Mouse (Mus musculus) lung, postnatal 0 days (tissue): Measurements from ENCODE around the gene Psd4. TPM values are rescaled to one million over a fixed set of nuclear protein-coding genes. Genes with fewer than 3 reads are reported as not detected.

Source experiments
- ATAC-seq: fragments of 200-750 bp; cut with Nextera tagmentation; 2 replicates; pipeline ENCODE4 v1.8.0; 2017; ENCODE audit warnings: moderate library complexity
- DNase-seq: peaks from one replicate; pipeline ENCODE4 v3.0.0-alpha.2; 2016; ENCODE audit warnings: low spot score
- H3K27ac ChIP-seq: fragments of 300-500 bp; sonication (generic); 2 replicates; pipeline ENCODE4 v1.5.1; 2014; ENCODE audit warnings: antibody characterized with exemption, mild to moderate bottlenecking, low read length, mixed read lengths
- H3K27me3 ChIP-seq: fragments of 300-500 bp; sonication (generic); replicated peaks from 2 replicates; pipeline ENCODE4 v1.6.1; 2014; ENCODE audit warnings: low read length, mixed read lengths; ENCODE audit not compliant: insufficient read depth
- H3K36me3 ChIP-seq: fragments of 300-500 bp; sonication (generic); 2 replicates; pipeline ENCODE4 v1.6.1; 2014; ENCODE audit warnings: low read length, mixed read lengths; ENCODE audit not compliant: insufficient read depth
- H3K4me1 ChIP-seq: fragments of 300-500 bp; sonication (generic); 2 replicates; pipeline ENCODE4 v1.6.1; 2014; ENCODE audit warnings: antibody characterized with exemption, low read depth, low read length, mixed read lengths; ENCODE audit not compliant: insufficient read depth
- H3K4me2 ChIP-seq: fragments of 300-500 bp; sonication (generic); replicated peaks from 2 replicates; pipeline ENCODE4 v1.6.1; 2014; ENCODE audit warnings: low read depth, mild to moderate bottlenecking, low read length, moderate library complexity, mixed read lengths
- H3K4me3 ChIP-seq: fragments of 300-500 bp; sonication (generic); 2 replicates; pipeline ENCODE4 v1.5.1; 2014; ENCODE audit warnings: low read depth, low read length
- H3K9ac ChIP-seq: fragments of 300-500 bp; sonication (generic); replicated peaks from 2 replicates; pipeline ENCODE4 v1.6.1; 2014; ENCODE audit warnings: low read depth, mild to moderate bottlenecking
- H3K9me3 ChIP-seq: fragments of 300-500 bp; sonication (generic); 2 replicates; pipeline ENCODE4 v1.6.1; 2016; ENCODE audit warnings: low read length, mixed read lengths
- CTCF ChIP-seq: IDR thresholded peaks from 2 replicates; pipeline ENCODE4 v1.5.1; 2016; ENCODE audit warnings: antibody characterized with exemption, mild to moderate bottlenecking
- EP300 ChIP-seq: IDR thresholded peaks from 2 replicates; pipeline ENCODE4 v1.6.1; 2016; ENCODE audit warnings: antibody characterized with exemption, mild to moderate bottlenecking, control low read depth
- WGBS: fragments of 180-500 bp; shearing (Covaris S2); extraction: QIAGEN DNeasy Blood & Tissue Kit; methylation state at CpG from one replicate; pipeline ENCODE4 v1.1.7; 2014; 5-methylcytosine and 5-hydroxymethylcytosine counted together
- polyA plus RNA-seq: library from polyadenylated mRNA; unstranded; fragments of >200 nt; fragmentation: Nextera tagmentation; extraction: Ambion mirVana; gene quantifications from 2 replicates; pipeline ENCODE4 v1.2.1, GENCODE M21; 2015

Gene Psd4
- polyA plus RNA-seq, 1 experiment from 2014 or later: 3.0 TPM

DNA sequence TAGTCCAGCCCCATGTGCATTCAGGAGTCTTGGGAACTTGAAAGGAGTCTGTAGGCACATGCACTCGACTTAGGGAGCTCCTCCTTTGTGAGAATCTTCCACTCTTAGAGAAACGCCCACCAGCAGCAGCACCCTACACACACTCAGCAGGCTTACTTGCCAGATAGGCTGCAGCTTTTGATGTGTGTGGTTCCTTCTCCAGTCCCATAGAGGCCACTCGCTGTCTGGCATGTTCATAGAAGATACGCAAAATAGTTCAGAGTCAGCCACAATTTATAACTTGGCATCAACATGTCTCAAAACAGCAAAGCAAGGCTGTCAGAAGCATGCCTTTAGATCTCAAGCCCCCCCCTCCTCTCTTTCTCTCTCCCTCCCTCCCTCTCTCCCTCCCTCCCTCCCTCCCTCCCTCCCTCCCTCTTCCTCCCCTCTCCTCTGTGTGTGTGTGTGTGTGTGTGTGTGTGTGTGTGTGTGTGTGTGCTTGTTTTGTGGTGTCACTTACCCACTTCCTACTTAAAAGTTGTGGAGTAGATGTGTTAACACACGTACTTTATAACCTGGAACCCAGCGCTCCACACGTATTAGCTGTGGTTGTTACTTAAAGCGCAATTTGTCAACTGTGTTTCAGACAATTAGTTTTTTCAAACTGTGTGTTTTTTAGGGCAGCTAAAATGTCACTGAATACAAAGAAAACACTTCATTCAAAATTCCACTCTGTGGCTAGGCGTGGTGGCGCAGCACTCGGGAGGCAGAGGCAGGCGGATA is 985 bp upstream of the Psd4 start:
- DNase-seq (no peak), ATAC-seq (no peak)
- 61% methylated on average over 12 of the region's 12 CpGs for WGBS
- no peaks in the 10 kb centered on the region for H3K27me3 ChIP-seq
- H3K9ac ChIP-seq: no peak overlapping the region
- no peak overlapping the region for H3K4me3 ChIP-seq
- H3K9me3 ChIP-seq: no peaks in the 10 kb centered on the region
- no peak overlapping the region for H3K27ac ChIP-seq
- H3K36me3 ChIP-seq: no peaks in the 10 kb centered on the region
- H3K4me2 ChIP-seq: no peak overlapping the region
- peaks cover 7% of the 10 kb centered on the region; the same call in 1 of the 2 replicates for H3K4me1 ChIP-seq
- TF ChIP-seq EP300 (no peak), CTCF (no peak)

DNA sequence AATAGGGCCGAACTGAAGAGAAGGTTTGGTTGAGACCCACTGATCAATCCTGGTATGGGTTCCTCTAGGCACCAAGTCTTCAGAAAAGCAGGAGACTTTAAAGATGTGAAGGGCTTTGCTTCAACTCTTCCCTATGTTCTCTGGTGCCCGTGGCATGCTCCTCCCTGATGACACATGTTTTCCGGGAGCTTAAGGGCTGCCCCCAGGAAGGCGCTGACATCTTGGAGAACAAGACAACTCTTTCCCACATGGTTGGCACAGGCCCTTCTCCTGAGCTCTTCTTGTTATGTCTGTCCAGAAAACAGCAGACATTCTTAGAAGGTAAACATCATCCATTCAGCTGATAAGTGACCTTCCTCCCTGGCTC is 498 bp downstream of the Psd4 start:
- Histone ChIP-seq H3K9ac (no peak overlapping the region), H3K4me3 (peak overlapping the region; percentile 28; the same call in 1 of the 2 replicates), H3K9me3 (no peaks in the 10 kb centered on the region), H3K4me2 (peak overlapping the region; percentile 64), H3K36me3 (no peaks in the 10 kb centered on the region), H3K27me3 (no peaks in the 10 kb centered on the region), H3K27ac (no peak overlapping the region), H3K4me1 (peaks cover 7% of the 10 kb centered on the region; the same call in 1 of the 2 replicates)
- 49% methylated on average over 4 of the region's 4 CpGs for WGBS
- TF ChIP-seq EP300: no peak
- TF ChIP-seq CTCF: no peak
- DNase-seq (no peak), ATAC-seq (peak; percentile 43; the same call in 1 of the 2 replicates)

- TF ChIP-seq CTCF (no peak), EP300 (peak; percentile 39; the same call in 1 of the 2 replicates)
- ATAC-seq (peak; percentile 96), DNase-seq (peak; percentile 66)
- Histone ChIP-seq H3K27ac (no peak overlapping the region), H3K27me3 (no peaks in the 10 kb centered on the region), H3K36me3 (no peaks in the 10 kb centered on the region), H3K9ac (no peak overlapping the region), H3K4me1 (no peaks in the 10 kb centered on the region), H3K9me3 (no peaks in the 10 kb centered on the region), H3K4me2 (no peak overlapping the region), H3K4me3 (no peak overlapping the region)
- 45% methylated on average over 5 of the region's 5 CpGs for WGBS
Measured at GRCm38 (mm10) chr2:24378747-24379450, 11.5 kb downstream of the Psd4 start.

- Histone ChIP-seq H3K9me3 (no peaks in the 10 kb centered on the region), H3K4me2 (no peak overlapping the region), H3K36me3 (no peaks in the 10 kb centered on the region), H3K27me3 (no peaks in the 10 kb centered on the region), H3K9ac (no peak overlapping the region), H3K4me3 (no peak overlapping the region), H3K27ac (no peak overlapping the region), H3K4me1 (no peaks in the 10 kb centered on the region)
- ATAC-seq: no peak
- no peak for DNase-seq
- TF ChIP-seq CTCF (no peak), EP300 (no peak)
- 56% methylated on average over 9 of the region's 9 CpGs for WGBS
Measured at GRCm38 (mm10) chr2:24382456-24383230, 15.3 kb downstream of the Psd4 start.

- no peaks in the 10 kb centered on the region for H3K9me3 ChIP-seq
- H3K4me1 ChIP-seq: no peaks in the 10 kb centered on the region
- DNase-seq (no peak), ATAC-seq (no peak)
- H3K4me3 ChIP-seq: no peak overlapping the region
- H3K4me2 ChIP-seq: no peak overlapping the region
- no peaks in the 10 kb centered on the region for H3K36me3 ChIP-seq
- H3K9ac ChIP-seq: no peak overlapping the region
- no peaks in the 10 kb centered on the region for H3K27me3 ChIP-seq
- H3K27ac ChIP-seq: no peak overlapping the region
- TF ChIP-seq CTCF: no peak
- no peak for TF ChIP-seq EP300
- 64% methylated on average over 3 of the region's 3 CpGs for WGBS
Measured at GRCm38 (mm10) chr2:24383636-24384035, 16.3 kb downstream of the Psd4 start.

DNA sequence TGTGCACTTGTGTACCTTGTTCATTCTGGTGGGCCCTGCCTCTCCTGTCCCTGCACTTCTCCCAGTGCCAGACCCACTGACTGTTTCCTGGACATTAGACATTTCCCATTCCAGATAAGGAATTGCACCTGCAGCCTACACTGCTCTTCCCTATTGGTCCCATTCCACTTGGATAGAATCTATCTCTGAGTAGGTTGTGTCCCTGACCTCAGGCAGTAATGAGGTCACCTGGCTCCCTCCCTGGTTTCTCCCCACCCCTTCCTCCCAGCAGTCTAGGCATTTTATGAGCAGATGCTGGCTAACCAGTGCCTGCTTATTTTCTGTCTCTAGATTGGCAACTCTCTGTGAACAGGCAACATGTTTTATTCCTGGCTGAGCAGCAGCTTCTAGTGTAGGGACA is 17.0 kb downstream of the Psd4 start:
- Histone ChIP-seq H3K9ac (no peak overlapping the region), H3K27ac (no peak overlapping the region; the same call in 1 of the 2 replicates), H3K4me3 (no peak overlapping the region), H3K36me3 (no peaks in the 10 kb centered on the region), H3K4me2 (no peak overlapping the region), H3K27me3 (no peaks in the 10 kb centered on the region), H3K4me1 (no peaks in the 10 kb centered on the region), H3K9me3 (no peaks in the 10 kb centered on the region)
- TF ChIP-seq CTCF: no peak
- no peak for TF ChIP-seq EP300
- DNase-seq (no peak), ATAC-seq (no peak)
